Mouse (Mus musculus) liver (tissue): ENCODE measurements around the gene Syf2.
A peak's percentile ranks its signal among the peaks of the same experiment; 100 is the strongest.

Experiments
- DNase-seq: peaks from one replicate; pipeline ENCODE4 v3.0.0-alpha.2; 2020; ENCODE audit warnings: mixed read lengths

Gene Syf2

GRCm38 (mm10) chr4:134978930-134979329, 48.2 kb downstream of the Syf2 start:
- DNase-seq: no peak

GRCm38 (mm10) chr4:134981959-134982431, 51.3 kb downstream of the Syf2 start:
- DNase-seq: peak; percentile 92

- DNase-seq: peak; percentile 73
Observed at GRCm38 (mm10) chr4:134983136-134983535, 52.4 kb downstream of the Syf2 start.

GRCm38 (mm10) chr4:134984555-134984954, 53.9 kb downstream of the Syf2 start:
- DNase-seq: peak; percentile 74

- DNase-seq: no peak
Observed at GRCm38 (mm10) chr4:134985626-134986335, 55.1 kb downstream of the Syf2 start.

- no peak for DNase-seq
Observed at GRCm38 (mm10) chr4:134986336-134986635, 55.6 kb downstream of the Syf2 start.

GRCm38 (mm10) chr4:134986963-134987362, 56.3 kb downstream of the Syf2 start:
- DNase-seq: no peak
